Mouse (Mus musculus): ENCODE results near the gene Uts2. TPM values are rescaled to one million over a fixed set of nuclear protein-coding genes. Genes with fewer than 3 reads are reported as not detected.
A peak's percentile ranks its signal among the peaks of the same experiment; 100 is the strongest.
"Not testable (repeated sequence)": the region's sequence is repeated elsewhere in the genome, so short reads cannot be mapped to it uniquely, and the experiment has no call there.

Uts2 gene
- total RNA-seq, 1 experiment from 2014 or later = not detected

DNA sequence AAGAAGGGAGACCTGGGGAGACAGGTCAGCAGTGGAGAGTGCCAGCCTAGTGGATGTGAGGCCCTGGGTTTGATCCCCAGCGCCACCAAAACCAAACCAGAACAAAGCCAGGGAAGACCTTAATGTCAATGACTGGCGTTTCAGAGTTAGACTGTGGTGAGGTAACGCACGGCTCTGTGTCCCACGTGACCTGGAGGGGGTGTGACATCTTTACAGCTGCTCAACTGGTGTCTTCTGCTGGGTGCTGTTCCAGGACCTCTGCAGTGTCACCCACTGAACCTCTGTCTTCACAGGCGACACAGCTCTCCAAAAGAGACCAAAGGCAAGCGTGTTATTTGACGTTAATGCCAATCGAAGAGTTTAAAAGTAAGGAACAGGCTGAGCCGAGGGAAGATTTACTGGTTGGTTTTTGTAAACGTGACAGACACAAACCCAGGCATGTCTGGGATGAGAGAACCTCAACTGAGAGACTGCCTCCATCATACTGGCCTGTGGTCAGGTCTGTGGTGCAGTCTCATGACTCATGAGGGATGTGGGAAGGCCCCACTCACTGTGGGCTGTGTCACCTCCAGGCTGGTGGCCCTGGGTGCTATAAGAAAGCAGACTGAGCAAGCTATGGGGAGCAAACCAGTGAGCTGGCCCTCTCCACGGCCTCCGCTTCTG lies 8.9 kb downstream of the Uts2 start:
- ATAC-seq (ENCODE audit: extremely low read depth, insufficient number of reproducible peaks, low FRiP score, poor library complexity, severe bottlenecking) = 0 out of 2 replicates have a peak, but pooled peaks have one; percentile 48

DNA sequence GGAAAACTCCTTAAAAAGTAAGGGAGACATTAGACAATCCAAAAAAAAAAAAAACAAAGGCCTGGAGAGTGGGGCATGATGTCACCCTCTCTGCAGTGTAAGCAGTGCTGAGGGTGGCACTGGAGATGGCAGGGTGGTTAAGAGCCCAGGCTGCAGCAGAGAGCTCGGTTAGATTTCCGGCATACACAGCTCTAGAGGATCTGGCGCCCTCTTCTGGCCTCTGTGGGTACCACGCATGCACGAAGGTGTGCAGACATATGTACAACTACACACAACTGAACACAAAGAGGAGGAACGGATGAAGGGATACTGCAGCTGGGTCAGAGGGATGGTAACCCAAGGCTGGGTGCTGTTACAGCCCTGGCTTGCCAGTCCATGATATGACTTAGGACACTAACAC lies 10.0 kb downstream of the Uts2 start:
- peak; percentile 40; the same call in 1 of the 2 replicates for ATAC-seq (ENCODE audit: extremely low read depth, insufficient number of reproducible peaks, low FRiP score, poor library complexity, severe bottlenecking)

DNA sequence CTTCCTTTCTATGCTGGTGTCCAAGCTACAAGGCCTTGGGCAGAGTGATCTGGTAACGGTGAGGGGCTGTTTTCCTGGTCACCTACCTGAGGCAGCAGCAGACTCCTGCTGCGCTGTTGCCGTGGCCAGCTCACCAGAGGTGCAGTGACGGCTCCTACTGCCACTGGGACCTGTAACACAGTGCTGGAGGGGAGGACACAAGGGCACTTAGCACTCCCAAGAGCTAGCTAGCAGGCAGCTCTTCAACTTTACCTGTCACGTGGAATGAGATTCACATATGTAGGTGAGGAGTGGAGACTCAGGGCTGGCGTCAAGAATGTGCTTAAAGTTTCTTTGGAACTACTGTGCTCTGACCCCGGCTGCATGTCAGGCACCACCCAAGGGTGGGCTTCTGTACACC lies 13.4 kb downstream of the Uts2 start:
- no peak for ATAC-seq (ENCODE audit: extremely low read depth, insufficient number of reproducible peaks, low FRiP score, poor library complexity, severe bottlenecking)

DNA sequence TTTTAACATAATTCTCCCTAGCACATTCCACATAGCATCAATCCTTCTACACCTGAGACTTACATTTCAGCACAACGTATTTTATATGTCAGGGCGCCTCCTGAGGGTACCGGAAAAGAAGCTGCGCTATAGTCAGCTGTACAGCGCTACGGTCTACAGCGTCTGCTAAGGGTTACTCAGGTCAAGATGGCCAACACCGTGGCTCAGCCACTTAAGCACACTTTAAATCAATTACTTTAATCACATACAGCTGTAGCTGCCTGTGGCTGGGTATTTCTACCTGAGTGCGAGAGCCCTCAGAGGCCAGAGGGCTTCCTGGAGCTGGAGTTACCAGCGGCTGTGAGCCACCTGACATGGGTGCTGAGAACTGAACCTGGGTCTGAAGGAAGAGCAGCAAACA lies 19.0 kb downstream of the Uts2 start:
- no peak for ATAC-seq (ENCODE audit: extremely low read depth, insufficient number of reproducible peaks, low FRiP score, poor library complexity, severe bottlenecking)

DNA sequence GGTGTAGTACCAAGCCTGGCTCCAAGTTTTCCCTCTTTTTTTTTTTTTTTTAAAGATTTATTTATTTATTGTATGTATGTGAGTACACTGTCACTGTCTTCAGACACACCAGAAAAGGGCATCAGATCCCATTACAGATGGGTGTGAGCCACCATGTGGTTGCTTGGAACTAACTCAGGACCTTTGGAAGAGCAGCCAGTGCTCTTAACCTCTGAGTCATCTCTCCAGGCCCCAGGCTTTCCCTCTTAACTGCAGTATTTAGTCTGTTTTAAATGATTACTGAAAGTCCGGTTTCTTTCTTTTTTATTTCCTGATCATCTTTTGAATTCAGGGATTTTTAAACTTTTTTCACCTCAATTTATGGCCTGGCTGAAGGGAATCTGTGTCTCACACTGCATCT lies 20.5 kb downstream of the Uts2 start:
- not testable (repeated sequence) for ATAC-seq (ENCODE audit: extremely low read depth, insufficient number of reproducible peaks, low FRiP score, poor library complexity, severe bottlenecking)

DNA sequence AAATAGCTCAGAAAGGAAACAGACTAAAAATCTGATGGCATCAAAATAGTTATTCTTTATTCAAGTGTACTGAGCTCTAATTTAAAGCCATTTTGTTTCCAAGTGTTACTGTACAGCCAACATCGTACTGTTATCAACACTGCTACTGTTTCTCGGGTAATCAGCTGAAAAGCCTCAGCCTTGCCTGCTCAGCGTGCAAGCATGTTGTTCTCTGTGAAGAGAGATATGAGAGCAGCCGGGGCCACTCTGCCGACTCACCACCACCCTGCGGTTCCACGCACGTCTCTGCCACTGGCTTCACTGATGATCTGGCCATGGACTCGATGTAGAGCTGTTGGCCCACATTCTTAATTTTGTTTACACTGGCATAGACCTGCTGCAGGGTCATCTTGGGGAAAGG lies 27.3 kb downstream of the Uts2 start:
- ATAC-seq (ENCODE audit: extremely low read depth, insufficient number of reproducible peaks, low FRiP score, poor library complexity, severe bottlenecking) = no peak

DNA sequence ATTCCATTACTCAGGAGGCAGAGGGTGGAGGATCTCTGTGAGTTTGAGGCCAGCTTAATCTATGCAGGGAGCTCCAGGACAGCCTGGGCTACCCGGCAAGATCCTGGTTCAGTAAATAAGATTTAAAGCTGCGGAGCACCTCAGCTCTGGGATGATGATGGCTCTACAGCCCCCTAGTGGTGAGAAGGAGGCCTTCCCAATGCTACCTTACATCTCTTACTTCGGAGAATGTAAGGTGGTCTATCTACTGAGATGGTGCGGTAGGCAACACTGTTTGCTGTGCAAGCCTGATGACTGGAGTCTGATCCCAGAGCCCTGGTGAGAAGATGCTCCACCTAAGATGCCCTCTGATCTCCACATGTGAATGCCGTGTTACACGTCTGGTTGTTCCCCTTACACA lies 30.1 kb downstream of the Uts2 start:
- peak; percentile 26; the same call in 1 of the 2 replicates for ATAC-seq (ENCODE audit: extremely low read depth, insufficient number of reproducible peaks, low FRiP score, poor library complexity, severe bottlenecking)

DNA sequence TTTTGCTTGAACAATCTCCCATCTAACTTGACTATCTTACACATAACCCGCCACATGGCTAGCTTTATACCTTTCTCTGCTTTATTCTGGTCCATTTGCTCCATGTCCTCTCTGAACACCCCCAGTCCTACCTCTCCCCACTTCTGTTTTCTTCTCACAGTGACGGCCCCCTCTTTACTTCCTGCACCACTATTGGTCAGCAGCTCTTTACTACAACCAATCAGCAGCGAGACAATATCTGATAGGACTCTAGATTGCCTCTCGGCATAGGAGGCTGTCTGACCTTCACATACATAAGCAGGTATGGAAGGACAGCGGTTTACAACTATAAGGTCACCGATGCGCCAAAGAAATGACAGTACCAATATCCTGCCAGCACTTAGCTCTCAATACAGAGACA lies 39.6 kb downstream of the Uts2 start:
- no peak for ATAC-seq (ENCODE audit: extremely low read depth, insufficient number of reproducible peaks, low FRiP score, poor library complexity, severe bottlenecking)

DNA sequence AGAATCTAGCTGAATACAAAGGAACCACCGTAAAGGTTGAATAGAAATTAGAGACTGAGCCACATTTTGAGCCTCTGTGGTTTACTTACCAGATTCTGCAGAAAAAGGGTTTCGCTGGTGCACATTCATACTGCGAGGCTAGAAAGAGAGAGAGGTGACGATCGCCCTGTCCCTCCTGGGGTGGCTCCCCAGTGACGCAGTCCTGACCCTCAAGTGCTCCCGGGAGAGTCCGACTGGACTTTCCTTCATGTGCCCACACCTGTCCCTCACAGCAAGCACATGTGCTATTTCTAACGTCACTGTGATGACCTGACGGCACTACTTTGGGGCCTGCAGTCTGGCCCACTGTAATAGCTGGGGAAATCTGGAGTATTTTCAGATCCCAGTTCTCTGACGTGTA lies 40.9 kb downstream of the Uts2 start:
- ATAC-seq (ENCODE audit: extremely low read depth, insufficient number of reproducible peaks, low FRiP score, poor library complexity, severe bottlenecking) = no peak

DNA sequence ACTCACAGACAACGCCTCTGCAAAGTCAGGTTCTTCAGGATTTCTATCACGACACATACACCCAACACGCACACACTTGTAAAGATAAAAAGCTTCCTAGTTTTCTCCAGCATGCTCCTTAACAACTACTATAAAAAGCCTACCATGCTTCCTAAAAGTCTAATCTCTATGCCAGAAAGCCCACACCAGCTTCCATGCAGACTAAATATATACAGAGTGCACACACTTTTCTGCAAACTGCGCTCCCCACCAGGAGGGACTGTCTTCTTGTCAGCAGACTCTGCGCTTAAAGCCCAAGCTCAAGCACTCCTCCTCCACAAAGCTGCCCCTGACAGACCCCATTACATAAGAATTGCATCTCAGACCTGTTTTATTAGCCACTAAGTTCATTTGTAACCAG lies 44.6 kb downstream of the Uts2 start:
- no peak for ATAC-seq (ENCODE audit: extremely low read depth, insufficient number of reproducible peaks, low FRiP score, poor library complexity, severe bottlenecking)

DNA sequence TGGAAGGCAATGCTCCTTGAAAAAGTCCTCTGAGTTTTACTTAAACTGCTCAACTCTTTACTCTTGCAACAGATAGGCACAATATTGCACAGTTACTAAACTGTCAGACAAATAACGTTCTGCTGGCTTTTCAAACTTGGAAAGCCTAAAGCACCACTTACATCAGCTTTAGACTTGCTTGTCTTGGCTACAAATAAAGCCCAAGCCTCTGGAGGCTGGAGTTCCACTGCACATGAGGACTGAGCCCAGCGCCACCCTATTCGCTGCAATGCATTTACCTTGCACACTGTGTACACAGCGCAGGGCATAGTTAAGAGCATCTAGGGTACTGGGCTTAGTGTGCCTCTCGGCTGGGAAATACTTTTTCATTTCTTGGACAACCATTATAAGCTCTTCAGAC lies 46.4 kb downstream of the Uts2 start:
- ATAC-seq (ENCODE audit: extremely low read depth, insufficient number of reproducible peaks, low FRiP score, poor library complexity, severe bottlenecking) = no peak

DNA sequence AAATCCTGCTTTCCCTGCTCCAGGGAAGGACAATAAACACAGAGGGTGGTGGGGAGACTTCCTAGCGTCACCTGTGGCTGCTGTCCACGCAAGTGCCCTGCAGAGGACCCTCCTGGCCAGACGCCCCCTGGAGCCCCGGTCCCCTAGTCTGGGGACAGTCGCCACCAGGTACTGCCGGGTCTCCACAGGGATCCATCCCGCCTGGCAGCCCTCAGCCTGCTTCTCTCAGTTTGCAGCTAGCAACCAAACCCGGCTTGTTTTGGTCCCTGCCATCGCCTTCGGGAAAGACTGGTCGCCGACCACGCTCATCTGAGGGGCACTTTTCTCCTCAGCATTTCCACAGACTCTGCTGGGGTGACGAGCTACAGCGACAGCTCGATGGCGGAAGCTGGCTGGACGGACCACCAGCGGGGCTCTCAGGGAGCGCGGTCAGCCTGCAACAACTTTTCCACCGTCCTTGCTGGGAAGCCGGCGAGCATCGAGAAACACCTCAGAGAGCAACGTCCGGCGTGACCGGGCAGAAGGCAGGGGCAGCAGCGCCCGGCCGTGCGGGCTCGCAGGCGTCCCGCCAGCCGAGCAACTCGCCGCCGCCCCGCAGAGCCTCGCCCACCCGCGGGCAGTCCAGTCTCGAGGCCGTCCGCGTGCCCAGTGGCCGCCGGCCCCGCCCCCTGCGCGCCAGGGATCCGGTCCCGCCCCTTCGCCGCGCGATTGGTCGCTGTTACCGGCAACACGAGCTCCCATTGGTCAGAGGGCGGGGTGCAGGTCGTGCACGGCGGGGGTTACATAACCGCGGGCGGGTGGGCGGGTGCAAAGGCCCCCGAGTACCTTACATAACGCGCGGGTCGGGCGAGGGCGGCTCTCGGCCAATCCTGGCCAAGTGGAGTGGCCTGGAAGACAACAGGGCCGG lies 47.4 kb downstream of the Uts2 start, which contains the start of gene Per3:
TSS of gene Per3 (minus strand) at position 629 of the 907 bp plus-strand sequence.
- ATAC-seq (ENCODE audit: extremely low read depth, insufficient number of reproducible peaks, low FRiP score, poor library complexity, severe bottlenecking) = peak; percentile 90

DNA sequence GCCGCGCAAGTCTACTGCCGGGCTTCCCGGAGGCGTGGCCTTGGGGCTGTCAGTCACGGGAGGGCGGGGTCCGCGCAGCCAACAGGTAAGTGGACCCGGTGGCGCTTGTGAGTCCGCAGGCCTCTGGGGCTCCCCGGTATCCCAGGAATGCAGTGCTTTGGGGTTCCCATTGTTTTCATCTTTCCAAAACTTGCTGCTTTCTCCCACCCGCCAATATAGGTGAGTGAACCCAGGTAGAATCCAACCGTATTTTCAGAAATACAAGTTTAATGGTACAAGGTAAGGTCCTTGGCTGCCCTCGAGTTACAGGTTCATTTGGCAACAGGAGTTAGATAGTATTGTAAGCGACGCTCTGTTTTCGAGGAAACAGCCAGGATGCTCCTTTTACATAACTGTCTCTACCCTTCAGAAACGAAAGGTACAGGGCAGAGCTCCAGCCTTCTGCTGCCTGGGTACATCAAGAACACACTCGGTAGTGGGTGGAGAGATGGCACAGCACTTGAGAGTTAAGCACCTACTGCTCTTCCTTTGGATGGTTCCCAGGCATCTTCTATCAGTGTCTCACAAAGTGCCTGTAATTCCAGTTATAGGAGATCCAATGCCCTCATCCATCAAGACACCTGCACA lies 48.2 kb downstream of the Uts2 start:
- ATAC-seq (ENCODE audit: extremely low read depth, insufficient number of reproducible peaks, low FRiP score, poor library complexity, severe bottlenecking) = no peak

DNA sequence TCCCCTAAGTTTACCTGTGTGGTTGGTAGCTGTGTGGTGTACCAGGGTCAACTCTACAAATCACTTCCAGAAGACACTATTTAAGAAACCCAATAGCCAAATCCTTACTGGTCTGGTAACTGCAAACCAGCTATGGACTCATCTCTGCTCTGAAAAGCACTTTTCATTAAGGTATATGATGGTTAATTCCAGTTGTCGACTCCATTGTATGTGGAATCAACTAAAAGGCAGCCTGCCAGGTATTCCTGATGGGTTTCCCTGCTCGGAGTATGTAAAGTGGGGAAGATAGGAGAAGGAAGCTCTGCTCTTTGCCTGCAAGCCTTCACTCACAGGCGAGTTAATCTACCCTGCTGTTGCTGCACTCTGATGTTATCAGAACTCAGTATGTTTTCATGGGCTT lies 49.6 kb downstream of the Uts2 start:
- ATAC-seq (ENCODE audit: extremely low read depth, insufficient number of reproducible peaks, low FRiP score, poor library complexity, severe bottlenecking) = no peak

DNA sequence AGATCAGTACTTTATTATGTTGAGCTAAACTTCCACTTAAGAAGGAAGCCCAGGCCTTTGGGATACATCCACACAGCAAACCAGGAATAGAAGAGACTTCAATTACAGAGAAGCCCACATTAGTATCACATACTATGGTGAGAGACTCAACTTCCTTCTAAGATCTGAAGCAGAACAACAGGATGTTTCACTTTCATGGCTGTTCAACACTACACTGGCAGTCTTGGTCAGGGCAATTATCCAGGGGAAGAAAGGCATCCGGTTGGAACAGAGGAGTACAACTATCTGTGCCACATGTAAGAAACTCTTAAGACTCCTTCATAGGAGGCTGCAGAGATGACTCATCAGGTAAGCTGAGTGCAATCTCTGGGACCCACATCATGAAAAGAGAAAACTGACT lies 54.3 kb downstream of the Uts2 start:
- no peak for ATAC-seq (ENCODE audit: extremely low read depth, insufficient number of reproducible peaks, low FRiP score, poor library complexity, severe bottlenecking)

Other genes with a start within 250 kb of the Uts2 start
- 5.2 and 6.3 TPM in 2 replicates for gene Errfi1, start 143.2 kb upstream of the Uts2 start, total RNA-seq (2017)
- gene Park7, start 82.7 kb upstream of the Uts2 start, total RNA-seq (2017) = 111 and 114 TPM in 2 replicates
- 0.23 TPM in 1 of 2 replicates, not detected in the other for gene Tnfrsf9, start 82.5 kb upstream of the Uts2 start, total RNA-seq (2017)
- gene Per3, start 47.6 kb downstream of the Uts2 start, total RNA-seq (2017) = 2.3 TPM in 2 replicates
- gene Vamp3, start 60.9 kb downstream of the Uts2 start, total RNA-seq (2017) = 79.3 and 80.7 TPM in 2 replicates
- not detected in 2 replicates for gene Gm13090, start 92.5 kb downstream of the Uts2 start, total RNA-seq (2017)

Measured in neutrophil, adult 5-6 weeks (primary cell).